Mouse (Mus musculus): ENCODE data around the gene Ppp6r3.

DNA sequence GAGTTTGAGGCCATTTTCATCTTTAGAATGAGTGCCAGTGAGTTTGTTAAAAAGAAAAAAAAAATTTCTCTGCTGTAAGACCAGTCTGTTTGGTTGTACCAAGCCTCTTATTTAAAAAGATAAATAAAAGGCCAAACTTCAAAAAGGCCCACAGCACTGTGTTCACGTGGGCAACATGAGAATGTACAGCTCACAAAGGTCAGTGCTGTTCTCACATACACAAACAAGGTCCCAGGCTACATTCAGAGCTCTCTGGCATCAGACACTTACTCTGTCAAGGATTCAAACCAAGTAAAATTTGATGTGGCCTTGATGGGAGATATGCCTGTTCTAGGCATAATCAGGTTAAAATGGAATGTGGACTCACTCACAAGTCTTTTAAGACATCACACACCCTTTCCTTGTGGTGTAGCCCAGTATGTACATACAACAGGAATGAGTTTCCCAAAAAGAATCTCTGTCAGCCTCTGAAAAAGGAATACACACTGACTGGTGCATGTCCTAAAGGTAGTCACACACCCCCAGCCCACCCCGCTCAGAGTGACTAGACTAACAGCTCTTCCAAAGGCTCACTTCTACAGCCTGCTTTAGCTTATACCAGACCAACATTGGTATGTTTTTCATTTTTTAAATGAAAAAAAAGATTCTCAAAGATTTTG is 19.3 kb downstream of the Ppp6r3 start:
- no peak for TF ChIP-seq CTCF (IDR thresholded peaks at IDR 0.05; ENCODE audit: borderline replicate concordance, control insufficient read depth, extremely low read depth, insufficient read depth, low read length, poor library complexity)
- TF ChIP-seq POLR2A (IDR thresholded peaks at IDR 0.05; ENCODE audit: control insufficient read depth, extremely low read depth, insufficient read depth, low read length, poor library complexity), result no peak

Data from thymus, adult 2 months (tissue).